9 mouse cellular contexts compared by ENCODE assay signal in the genomic region with DNA sequence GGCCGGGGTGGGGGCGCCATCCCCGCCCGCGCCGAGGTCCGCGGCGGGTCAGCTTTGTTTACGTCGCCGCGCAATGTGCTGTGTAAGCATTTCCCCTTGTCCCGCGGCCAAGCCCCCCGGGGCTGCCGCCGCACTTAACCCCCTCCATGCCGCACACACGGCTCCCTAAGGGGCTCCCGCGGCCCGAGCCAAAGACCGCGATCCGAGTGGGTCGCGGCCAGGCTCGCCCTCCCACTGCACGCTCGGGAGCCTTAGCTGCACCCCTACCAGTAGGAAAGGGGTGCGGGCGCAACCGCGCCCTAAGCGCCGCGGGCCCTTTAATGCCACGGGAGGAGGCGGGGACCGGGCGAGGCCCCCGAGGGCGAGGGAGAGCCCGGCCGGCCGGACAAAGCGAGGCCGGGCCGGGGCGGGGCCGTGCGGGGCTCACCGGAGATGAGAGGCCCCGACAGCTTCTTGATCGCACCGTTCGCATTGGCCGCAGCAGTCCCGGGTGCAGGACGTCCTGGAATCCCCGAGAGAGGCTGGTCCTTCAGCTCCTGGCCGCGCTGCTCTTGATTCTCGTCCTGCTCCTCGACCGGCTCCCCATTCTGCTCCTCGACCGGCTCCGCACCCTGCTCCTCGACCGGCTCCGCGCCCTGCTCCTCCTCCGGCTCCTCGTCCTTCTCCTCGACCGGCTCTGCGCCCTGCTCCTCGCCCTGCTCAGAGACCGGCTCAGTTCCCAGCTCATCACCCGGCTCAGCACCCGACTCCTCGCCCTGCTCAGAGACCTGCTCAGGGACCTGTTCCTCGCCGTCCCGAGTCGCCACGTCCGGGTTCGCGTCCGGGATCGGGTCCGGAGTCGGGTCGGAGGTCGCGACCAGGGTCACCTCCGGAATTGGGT. TPM values are rescaled to one million over a fixed set of nuclear protein-coding genes. Genes with fewer than 3 reads are reported as not detected.
A peak's percentile ranks its signal among the peaks of the same experiment; 100 is the strongest.
DNase-seq lines count a peak whose midpoint lies in the region; ATAC-seq and TF ChIP-seq lines count a peak whose summit lies in the region.
"Had no signal": no experiment of that assay in that cellular context is flagged by ENCODE, and none has a peak within 500 bp of the region (broad histone marks: within the 10 kb centered on the region; RNA-seq: fewer than 3 reads in every experiment).

No protein-coding gene starts in this region.

- H3K9ac ChIP-seq in forebrain, embryonic 11.5 days (ENCODE audit: low read length) = peak overlapping the region; percentile 62
- peak overlapping the region; percentile 58 for H3K9ac ChIP-seq in liver, embryonic 13.5 days
- peak overlapping the region; percentile 76 for H3K9ac ChIP-seq in neural tube, embryonic 14.5 days (replicated peaks; ENCODE audit: low read depth, low read length)

- no peak overlapping the region for H3K27ac ChIP-seq in spleen, adult 2 months (ENCODE audit: insufficient read depth, low read length)
- H3K27ac ChIP-seq in forebrain, embryonic 11.5 days (ENCODE audit: low read depth, low read length) = peak overlapping the region; percentile 31; the same call in 1 of the 2 replicates
- H3K27ac ChIP-seq in liver, embryonic 13.5 days = peak overlapping the region; percentile 32; the same call in 1 of the 2 replicates
- peak overlapping the region; percentile 71 for H3K27ac ChIP-seq in neural tube, embryonic 14.5 days (ENCODE audit: low read depth, low read length)

- TF ChIP-seq POLR2A in spleen, adult 2 months (IDR thresholded peaks at IDR 0.05; ENCODE audit: low read depth, low read length) = no peak

- no peak for TF ChIP-seq CTCF in spleen, adult 2 months (IDR thresholded peaks at IDR 0.05; ENCODE audit: extremely low read depth, insufficient read depth, insufficient read length, insufficient replicate concordance)

- WGBS in spleen, adult 2 months = 43% methylated on average over 100 of the region's 100 CpGs
- 36% methylated on average over 97 of the region's 100 CpGs for WGBS in forebrain, embryonic 11.5 days
- 25% methylated on average over 100 of the region's 100 CpGs for WGBS in liver, embryonic 13.5 days (ENCODE audit: insufficient replicate concordance)
- WGBS in neural tube, embryonic 14.5 days = 33% methylated on average over 78 of the region's 100 CpGs

- no peaks in the 10 kb centered on the region for H3K36me3 ChIP-seq in spleen, adult 2 months (ENCODE audit: control insufficient read depth, insufficient read depth, low read length)
- H3K36me3 ChIP-seq in forebrain, embryonic 11.5 days (ENCODE audit: control insufficient read depth, insufficient read depth, low read length) = no peaks in the 10 kb centered on the region
- peaks cover 5% of the 10 kb centered on the region; the same call in 1 of the 2 replicates for H3K36me3 ChIP-seq in liver, embryonic 13.5 days
- H3K36me3 ChIP-seq in neural tube, embryonic 14.5 days (ENCODE audit: control insufficient read depth, insufficient read depth, low read length) = no peaks in the 10 kb centered on the region

- intact Hi-C loops in heart, postnatal 25 days (cut with DNase I) = loop anchor here (2.0 to 5.0 kb wide), 3 partner anchors 51 to 162 kb away; no protein-coding TSS in a partner anchor

- no peak for ATAC-seq in forebrain, embryonic 11.5 days (replicated peaks; ENCODE audit: low FRiP score)
- no peak for ATAC-seq in liver, embryonic 13.5 days (ENCODE audit: low read depth)
- ATAC-seq in neural tube, embryonic 14.5 days (ENCODE audit: low read depth) = 0 out of 2 replicates have a peak, but pooled peaks have one; percentile 5
- no peak for ATAC-seq in inflammation-experienced regulatory T-cells, adult 6 months

- H3K4me3 ChIP-seq in spleen, adult 2 months (ENCODE audit: extremely low read depth, insufficient read depth, insufficient read length) = peak overlapping the region; percentile 21
- peak overlapping the region; percentile 45 for H3K4me3 ChIP-seq in forebrain, embryonic 11.5 days (ENCODE audit: low read depth, low read length)
- H3K4me3 ChIP-seq in liver, embryonic 13.5 days (replicated peaks) = peak overlapping the region; percentile 54
- H3K4me3 ChIP-seq in neural tube, embryonic 14.5 days (ENCODE audit: low read depth, low read length) = peak overlapping the region; percentile 52

- peaks cover 19% of the 10 kb centered on the region for H3K9me3 ChIP-seq in forebrain, embryonic 11.5 days (ENCODE audit: control insufficient read depth, low read length)
- H3K9me3 ChIP-seq in liver, embryonic 13.5 days (replicated peaks) = peaks cover 33% of the 10 kb centered on the region
- peaks cover 3% of the 10 kb centered on the region; the same call in 1 of the 2 replicates for H3K9me3 ChIP-seq in neural tube, embryonic 14.5 days (ENCODE audit: control insufficient read depth, low read length)

- H3K4me1 ChIP-seq in spleen, adult 2 months (ENCODE audit: control insufficient read depth, insufficient read depth, insufficient read length) = peaks cover 11% of the 10 kb centered on the region; the same call in 1 of the 2 replicates
- peaks cover 8% of the 10 kb centered on the region; the same call in 1 of the 2 replicates for H3K4me1 ChIP-seq in forebrain, embryonic 11.5 days (replicated peaks; ENCODE audit: control insufficient read depth, insufficient read depth, low read length)
- H3K4me1 ChIP-seq in liver, embryonic 13.5 days (replicated peaks) = peaks cover 32% of the 10 kb centered on the region
- H3K4me1 ChIP-seq in neural tube, embryonic 14.5 days (ENCODE audit: control insufficient read depth, insufficient read depth, low read length) = peaks cover 2% of the 10 kb centered on the region; the same call in 1 of the 2 replicates

- no peak for DNase-seq in spleen, adult 2 months (ENCODE audit: low read depth in 1 of 2, low spot score in 2 of 2)
- DNase-seq in spleen, adult 12 weeks (ENCODE audit: low spot score) = no peak
- peak; percentile 67 for DNase-seq in forebrain, embryonic 11.5 days (ENCODE audit: low spot score)
- DNase-seq in heart, postnatal 25 days (ENCODE audit: low spot score) = peak; percentile 53
- DNase-seq in liver, embryonic 13.5 days = no peak
- DNase-seq in layer of hippocampus, postnatal 10 days (ENCODE audit: low spot score in 2 of 2) = no peak

- H3K27me3 ChIP-seq in spleen, adult 2 months (ENCODE audit: control insufficient read depth, insufficient read depth, low read length) = peaks cover 16% of the 10 kb centered on the region
- peaks cover 19% of the 10 kb centered on the region for H3K27me3 ChIP-seq in forebrain, embryonic 11.5 days (ENCODE audit: control insufficient read depth, insufficient read depth, low read length)
- H3K27me3 ChIP-seq in liver, embryonic 13.5 days = peaks cover 82% of the 10 kb centered on the region
- H3K27me3 ChIP-seq in neural tube, embryonic 14.5 days (ENCODE audit: control insufficient read depth, insufficient read depth, low read length) = no peaks in the 10 kb centered on the region

- H3K4me2 ChIP-seq in forebrain, embryonic 11.5 days (ENCODE audit: low read depth, low read length, severe bottlenecking) = peak overlapping the region; percentile 51
- peak overlapping the region; percentile 64 for H3K4me2 ChIP-seq in liver, embryonic 13.5 days
- peak overlapping the region; percentile 57 for H3K4me2 ChIP-seq in neural tube, embryonic 14.5 days (ENCODE audit: low read depth, low read length)

RNA-seq across cellular contexts. Expression of a gene that starts 1.3 kb away (rescaled TPM):
- polyA plus RNA-seq in spleen, adult 2 months (2012; rRNA removed) = 2.2 and 2.5 TPM in 2 replicates
- polyA plus RNA-seq in forebrain, embryonic 11.5 days (2014; fragmentation: Nextera tagmentation; extraction: Ambion mirVana) = 372 and 435 TPM in 2 replicates
- total RNA-seq in heart, postnatal 25 days (2021) = 10 to 100 TPM; 35.8 to 44.2 TPM
- 178 and 199 TPM in 2 replicates for polyA plus RNA-seq in liver, embryonic 13.5 days (2015; fragmentation: Nextera tagmentation; extraction: Ambion mirVana)
- 252 and 338 TPM in 2 replicates for polyA plus RNA-seq in neural tube, embryonic 14.5 days (2014; fragmentation: Nextera tagmentation; extraction: Ambion mirVana)
- under 1 TPM in 2 of 3 experiments, not detected in 1; 0.25 to 0.64 TPM for polyA plus RNA-seq in inflammation-experienced regulatory T-cells, adult 6 months (2017; shearing (Covaris generic))
- total RNA-seq in layer of hippocampus, postnatal 10 days (2021) = 10 to 100 TPM; 13.2 to 18.5 TPM

RNA-seq across cellular contexts. Expression of a gene that starts 14.0 kb away (rescaled TPM):
- polyA plus RNA-seq in spleen, adult 2 months (2012; rRNA removed) = 1.7 and 2.2 TPM in 2 replicates
- 0.20 and 0.29 TPM in 2 replicates for polyA plus RNA-seq in forebrain, embryonic 11.5 days (2014; fragmentation: Nextera tagmentation; extraction: Ambion mirVana)
- total RNA-seq in heart, postnatal 25 days (2021) = under 1 TPM; 0.17 to 0.49 TPM
- polyA plus RNA-seq in liver, embryonic 13.5 days (2015; fragmentation: Nextera tagmentation; extraction: Ambion mirVana) = 6.2 and 6.7 TPM in 2 replicates
- polyA plus RNA-seq in neural tube, embryonic 14.5 days (2014; fragmentation: Nextera tagmentation; extraction: Ambion mirVana) = 0.31 and 0.63 TPM in 2 replicates
- polyA plus RNA-seq in inflammation-experienced regulatory T-cells, adult 6 months (2017; shearing (Covaris generic)) = under 1 TPM in 1 of 3 experiments, not detected in 2; 0.54 TPM
- total RNA-seq in layer of hippocampus, postnatal 10 days (2021) = under 1 TPM; 0.40 to 0.41 TPM
- total RNA-seq: neutrophil, adult 5-6 weeks had no signal

RNA-seq across cellular contexts. Expression of a gene that starts 43.4 kb away (rescaled TPM):
- polyA plus RNA-seq in spleen, adult 2 months (2012; rRNA removed) = 0.37 and 1.2 TPM in 2 replicates
- polyA plus RNA-seq in forebrain, embryonic 11.5 days (2014; fragmentation: Nextera tagmentation; extraction: Ambion mirVana) = 1.2 and 2.3 TPM in 2 replicates
- not detected for total RNA-seq in heart, postnatal 25 days (2021)
- polyA plus RNA-seq in liver, embryonic 13.5 days (2015; fragmentation: Nextera tagmentation; extraction: Ambion mirVana) = 23.6 and 25.4 TPM in 2 replicates
- polyA plus RNA-seq in neural tube, embryonic 14.5 days (2014; fragmentation: Nextera tagmentation; extraction: Ambion mirVana) = not detected in 2 replicates
- not detected for polyA plus RNA-seq in inflammation-experienced regulatory T-cells, adult 6 months (2017; shearing (Covaris generic))
- total RNA-seq in layer of hippocampus, postnatal 10 days (2021) = not detected
- total RNA-seq: neutrophil, adult 5-6 weeks had no signal

Comparison
In these comparisons a context has a peak if more than half of its experiments do, and no peak if none do; other contexts are left out.
1. DNase-seq: peak in forebrain, embryonic 11.5 days (single experiment) and heart, postnatal 25 days (single experiment); none in spleen, adult 2 months (0 of 2), spleen, adult 12 weeks (single experiment), liver, embryonic 13.5 days (single experiment) and layer of hippocampus, postnatal 10 days (0 of 2).
2. RNA of a gene that starts 1.3 kb away (polyA plus RNA-seq): 372 to 435 TPM in forebrain, embryonic 11.5 days, 252 to 338 TPM in neural tube, embryonic 14.5 days and 178 to 199 TPM in liver, embryonic 13.5 days; 2.2 to 2.5 TPM in spleen, adult 2 months and 0.25 to 0.64 TPM in inflammation-experienced regulatory T-cells, adult 6 months; every median in the first group is over 10 times any median in the second.
3. Peak in every context shown above with its lines, with median percentiles within 50 percentile points of each other: H3K4me3 ChIP-seq, H3K4me2 ChIP-seq and H3K9ac ChIP-seq.